Mouse (Mus musculus) CH12.LX (cell line): ENCODE measurements around the gene Lrrc49.

Experiments
- CTCF ChIP-seq, 2 experiments: IDR thresholded peaks in 1 of 2; conservative IDR thresholded peaks in 1 of 2; 2 replicates each; pipeline ENCODE4 v1.5.1; 2011 to 2012; ENCODE audit warnings: low read depth in 2 of 2, low read length in 2 of 2, improper control_type of control experiment in 1 of 2, inconsistent platforms in 1 of 2, mild to moderate bottlenecking in 1 of 2, moderate library complexity in 1 of 2
- E2F4 ChIP-seq: IDR thresholded peaks from 2 replicates; pipeline ENCODE4 v1.6.1; 2011; ENCODE audit warnings: low read depth, low read length, improper control_type of control experiment; ENCODE audit not compliant: insufficient replicate concordance
- MXI1 ChIP-seq: IDR thresholded peaks from 2 replicates; pipeline ENCODE4 v1.6.1; 2011; ENCODE audit warnings: mild to moderate bottlenecking, low read depth, low read length, improper control_type of control experiment
- NELFE ChIP-seq: IDR thresholded peaks from 2 replicates; pipeline ENCODE4 v1.6.1; 2011; ENCODE audit warnings: low read depth, low read length, improper control_type of control experiment
- RCOR1 ChIP-seq: conservative IDR thresholded peaks from 2 replicates; pipeline ENCODE4 v1.6.1; 2012; ENCODE audit warnings: low read depth, mild to moderate bottlenecking, inconsistent platforms, low read length, improper control_type of control experiment
- USF1 ChIP-seq: IDR thresholded peaks from 2 replicates; pipeline ENCODE4 v1.6.1; 2014; ENCODE audit warnings: low read depth, mild to moderate bottlenecking, inconsistent platforms, low read length, improper control_type of control experiment
- ZNF384 ChIP-seq: IDR thresholded peaks from 2 replicates; pipeline ENCODE4 v1.6.1; 2012; ENCODE audit warnings: low read depth, low read length, improper control_type of control experiment, inconsistent platforms

DNA sequence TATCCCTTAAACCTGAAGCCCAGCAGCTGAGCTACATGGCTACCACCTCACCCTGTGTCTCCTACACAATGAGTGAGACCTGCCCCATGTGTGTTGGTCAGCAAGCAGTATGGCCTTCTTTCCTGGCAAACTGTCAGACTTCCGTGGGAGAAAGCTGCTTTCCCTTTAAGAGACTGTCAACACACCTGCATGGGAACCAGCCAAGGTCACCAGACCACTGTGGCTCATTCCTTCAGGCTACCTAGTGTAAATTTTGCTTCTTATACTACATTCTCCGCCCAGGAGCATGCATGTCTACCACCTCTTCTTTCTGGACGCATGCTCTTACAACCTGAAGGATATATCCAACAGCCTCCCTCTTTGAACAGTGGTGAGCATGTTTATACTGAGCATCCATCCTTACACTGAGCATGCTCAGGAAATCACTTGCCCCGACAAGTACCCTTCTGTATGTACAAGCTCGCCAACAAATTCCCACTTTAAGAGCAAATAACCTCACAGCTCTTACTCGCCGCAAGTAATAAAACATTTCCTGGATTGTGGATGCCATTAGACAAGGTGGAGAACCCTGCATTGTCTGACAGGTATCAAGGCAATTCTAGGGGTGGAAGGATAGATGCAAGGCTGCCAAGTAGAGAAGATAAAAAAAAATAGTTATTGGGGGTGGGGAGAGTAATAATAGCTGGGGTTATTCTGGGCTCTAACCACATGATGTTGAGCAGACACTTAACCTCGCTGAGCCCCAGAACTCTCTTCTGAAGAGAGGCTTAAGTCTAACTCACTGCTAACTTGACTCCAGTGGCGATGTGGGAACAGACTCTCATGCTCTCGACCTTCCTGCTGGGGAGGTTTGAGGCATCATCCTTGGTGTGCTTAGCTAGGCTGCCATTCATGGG lies 158.4 kb downstream of the Lrrc49 start:
- no peak for TF ChIP-seq ZNF384
- no peak for TF ChIP-seq E2F4
- no peak for TF ChIP-seq USF1
- no peak for TF ChIP-seq MXI1
- TF ChIP-seq NELFE: no peak
- TF ChIP-seq CTCF (conservative IDR thresholded peaks at IDR 0.05 in 1 of 2, IDR thresholded peaks at IDR 0.05 in 1 of 2; ENCODE audit: low read depth in 2 of 2, low read length in 2 of 2): no peak
- no peak for TF ChIP-seq RCOR1
